ENCODE assay signal across 17 mouse cellular contexts in the genomic region with DNA sequence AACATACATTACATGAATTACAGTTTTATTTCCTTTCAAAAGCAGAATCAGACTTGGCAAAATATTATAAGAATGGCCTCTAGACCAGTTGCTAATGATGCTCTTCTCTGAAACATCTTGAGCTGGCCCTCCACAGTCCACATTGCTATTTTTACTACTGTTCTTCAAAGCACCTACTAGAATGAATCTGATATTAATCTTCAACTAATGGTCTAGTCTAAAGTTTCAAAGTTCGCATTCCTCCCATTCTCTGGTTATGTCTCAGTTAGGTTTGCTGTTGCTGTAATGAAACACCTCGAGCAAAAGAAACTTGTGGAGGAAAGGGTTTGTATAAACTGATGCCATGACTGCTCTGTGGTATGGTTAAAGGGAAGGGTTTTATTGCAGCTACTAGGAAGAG.
"Had no signal": no experiment of that assay in that cellular context is flagged by ENCODE, and none has a peak within 500 bp of the region (broad histone marks: within the 10 kb centered on the region; RNA-seq: fewer than 3 reads in every experiment).

No protein-coding gene starts in this region.

- H3K36me3 ChIP-seq: lung, embryonic 15.5 days; midbrain, embryonic 13.5 days; midbrain, embryonic 15.5 days; neural tube, embryonic 12.5 days; stomach, embryonic 15.5 days had no signal

- H3K4me2 ChIP-seq: lung, embryonic 15.5 days; midbrain, embryonic 11.5 days; midbrain, embryonic 13.5 days; midbrain, embryonic 15.5 days; neural tube, embryonic 12.5 days; stomach, embryonic 15.5 days had no signal

- H3K9me3 ChIP-seq: lung, embryonic 15.5 days; megakaryocyte, embryonic 14.5 days; midbrain, embryonic 13.5 days; midbrain, embryonic 15.5 days; neural tube, embryonic 12.5 days; stomach, embryonic 15.5 days had no signal

- DNase-seq: lung, adult 2 months; lung, postnatal 14 days; lung, postnatal 36 days; right cerebral cortex, postnatal 14 days; thymus, adult 2 months; thymus, postnatal 25 days; thymus, postnatal 4 days had no signal

- H3K4me3 ChIP-seq: lung, embryonic 15.5 days; megakaryocyte, embryonic 14.5 days; midbrain, embryonic 13.5 days; midbrain, embryonic 15.5 days; neural tube, embryonic 12.5 days; stomach, embryonic 15.5 days had no signal

- H3K9ac ChIP-seq: lung, embryonic 15.5 days; midbrain, embryonic 13.5 days; midbrain, embryonic 15.5 days; neural tube, embryonic 12.5 days; stomach, embryonic 15.5 days had no signal

- H3K27ac ChIP-seq: lung, embryonic 15.5 days; macrophage; midbrain, embryonic 13.5 days; midbrain, embryonic 15.5 days; neural tube, embryonic 12.5 days; stomach, embryonic 15.5 days; stomach, postnatal 0 days had no signal

- H3K4me1 ChIP-seq: lung, embryonic 15.5 days; midbrain, embryonic 13.5 days; neural tube, embryonic 12.5 days; stomach, embryonic 15.5 days had no signal

- H3K27me3 ChIP-seq: lung, embryonic 15.5 days; megakaryocyte, embryonic 14.5 days; midbrain, embryonic 13.5 days; midbrain, embryonic 15.5 days; neural tube, embryonic 12.5 days; stomach, embryonic 15.5 days had no signal

- ATAC-seq: lung, postnatal 0 days; midbrain, embryonic 13.5 days; midbrain, embryonic 15.5 days had no signal
